Mouse (Mus musculus) MEL (cell line): ENCODE measurements at regions not wholly inside any gene's neighbourhood (a gene's known extent, or its start where the extent isn't known, plus 50 kb on each side); places are given as distances from the start of the nearest gene placed in this dataset.
A peak's percentile ranks its signal among the peaks of the same experiment; 100 is the strongest.
"Not testable (repeated sequence)": the region's sequence is repeated elsewhere in the genome, so short reads cannot be mapped to it uniquely, and the experiment has no call there.

Experiments
- CTCF ChIP-seq, 3 experiments: IDR thresholded peaks in 2 of 3; conservative IDR thresholded peaks in 1 of 3; 2 replicates each; pipeline ENCODE4 v1.5.1; 2011 to 2012; ENCODE audit warnings: low read length in 3 of 3, low read depth in 2 of 3, mild to moderate bottlenecking in 2 of 3, improper control_type of control experiment in 1 of 3, inconsistent platforms in 1 of 3, mixed read lengths in 1 of 3, moderate library complexity in 1 of 3; ENCODE audit not compliant: control insufficient read depth in 1 of 3, insufficient read depth in 1 of 3, poor library complexity in 1 of 3, severe bottlenecking in 1 of 3
- EP300 ChIP-seq, 2 experiments: IDR thresholded peaks; 2 replicates each; pipeline ENCODE4 v1.6.1; 2011; ENCODE audit warnings: improper control_type of control experiment in 2 of 2, low read length in 2 of 2, low read depth in 1 of 2, mild to moderate bottlenecking in 1 of 2
- GABPA ChIP-seq: IDR thresholded peaks from 2 replicates; pipeline ENCODE4 v1.6.1; 2012; ENCODE audit warnings: low read depth, mild to moderate bottlenecking, inconsistent platforms, low read length, improper control_type of control experiment, moderate library complexity
- MAFK ChIP-seq: IDR thresholded peaks from 2 replicates; pipeline ENCODE4 v1.6.1; 2011; ENCODE audit warnings: low read depth, mild to moderate bottlenecking, low read length, improper control_type of control experiment, borderline replicate concordance
- POLR2A ChIP-seq, 2 experiments: IDR thresholded peaks; 2 replicates each; pipeline ENCODE4 v1.6.1; 2011 to 2012; ENCODE audit warnings: low read length in 2 of 2, mild to moderate bottlenecking in 2 of 2, control low read depth in 1 of 2, improper control_type of control experiment in 1 of 2, low read depth in 1 of 2, moderate library complexity in 1 of 2; ENCODE audit not compliant: control insufficient read depth in 1 of 2, insufficient read depth in 1 of 2, poor library complexity in 1 of 2
- POLR2AphosphoS2 ChIP-seq: IDR thresholded peaks from 2 replicates; pipeline ENCODE4 v1.6.1; 2011; ENCODE audit warnings: low read length, improper control_type of control experiment

DNA sequence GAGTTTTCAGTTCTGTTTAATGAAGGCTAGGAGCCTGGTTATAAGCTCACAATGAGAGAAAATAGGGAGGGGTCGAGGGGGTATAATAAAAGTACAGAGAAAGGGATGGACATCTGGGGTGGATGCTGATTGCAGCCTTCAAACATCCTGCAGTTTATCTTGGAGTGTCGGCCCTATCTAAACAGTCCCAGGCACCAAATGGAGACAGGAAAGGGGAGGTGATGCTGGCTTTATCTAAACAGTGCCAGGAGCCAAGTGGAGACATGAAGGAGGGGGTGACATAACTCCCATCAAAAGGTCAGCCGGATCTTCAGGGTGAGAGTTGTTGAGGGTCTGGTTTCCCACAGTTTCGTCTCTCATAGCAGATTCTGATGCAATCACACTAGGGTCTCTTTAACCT lies 193.2 kb downstream of the Gm44 start:
- not testable (repeated sequence) for TF ChIP-seq POLR2A (IDR thresholded peaks at IDR 0.05; ENCODE audit: control insufficient read depth in 1 of 2, insufficient read depth in 1 of 2, low read depth in 1 of 2, low read length in 2 of 2, poor library complexity in 1 of 2); CTCF (IDR thresholded peaks at IDR 0.05 in 2 of 3, conservative IDR thresholded peaks at IDR 0.05 in 1 of 3; ENCODE audit: control insufficient read depth in 1 of 3, insufficient read depth in 1 of 3, low read depth in 2 of 3, low read length in 3 of 3, poor library complexity in 1 of 3, severe bottlenecking in 1 of 3); GABPA; POLR2AphosphoS2; MAFK
- peak in 1 of 2 experiments; percentile 45; a peak in 1 of 4 replicates for TF ChIP-seq EP300 (IDR thresholded peaks at IDR 0.05; ENCODE audit: low read depth in 1 of 2, low read length in 2 of 2)
